Mouse (Mus musculus) embryonic facial prominence, embryonic 10.5 days (tissue): ENCODE measurements at regions not wholly inside any gene's neighbourhood (a gene's known extent, or its start where the extent isn't known, plus 50 kb on each side); places are given as distances from the start of the nearest gene placed in this dataset.

Experiments used
- DNase-seq: peaks from one replicate; pipeline ENCODE4 v3.0.0-alpha.2; 2017; ENCODE audit warnings: low spot score
- H3K27ac ChIP-seq: fragments of 300-500 bp; sonication (generic); replicated peaks from 2 replicates; pipeline ENCODE4 v1.5.1; 2016; ENCODE audit warnings: mild to moderate bottlenecking
- H3K27me3 ChIP-seq: fragments of 300-500 bp; sonication (generic); replicated peaks from 2 replicates; pipeline ENCODE4 v1.6.1; 2016; ENCODE audit warnings: low read depth, mild to moderate bottlenecking; ENCODE audit not compliant: poor library complexity, severe bottlenecking
- H3K36me3 ChIP-seq: fragments of 300-500 bp; sonication (generic); replicated peaks from 2 replicates; pipeline ENCODE4 v1.6.1; 2016; ENCODE audit warnings: mild to moderate bottlenecking, moderate library complexity
- H3K4me1 ChIP-seq: fragments of 300-500 bp; sonication (generic); 2 replicates; pipeline ENCODE4 v1.6.1; 2016
- H3K4me3 ChIP-seq: fragments of 300-500 bp; sonication (generic); 2 replicates; pipeline ENCODE4 v1.5.1; 2016; ENCODE audit warnings: mild to moderate bottlenecking, moderate library complexity
- H3K9me3 ChIP-seq: fragments of 300-500 bp; sonication (generic); 2 replicates; pipeline ENCODE4 v1.6.1; 2016; ENCODE audit warnings: mild to moderate bottlenecking
- WGBS: fragments of 180-500 bp; shearing (Covaris S2); methylation state at CpG from one replicate; pipeline ENCODE4 v1.1.7; 2016; 5-methylcytosine and 5-hydroxymethylcytosine counted together

- WGBS = 52% methylated on average over 4 of the region's 4 CpGs
- no peaks in the 10 kb centered on the region for H3K27me3 ChIP-seq
- no peak overlapping the region for H3K27ac ChIP-seq
- H3K4me3 ChIP-seq = no peak overlapping the region
- H3K4me1 ChIP-seq = no peaks in the 10 kb centered on the region
- no peak for DNase-seq
- no peaks in the 10 kb centered on the region for H3K9me3 ChIP-seq
- no peaks in the 10 kb centered on the region for H3K36me3 ChIP-seq
Measured at GRCm38 (mm10) chr10:100792569-100792968, 202.3 kb downstream of the 1700017N19Rik start.

DNA sequence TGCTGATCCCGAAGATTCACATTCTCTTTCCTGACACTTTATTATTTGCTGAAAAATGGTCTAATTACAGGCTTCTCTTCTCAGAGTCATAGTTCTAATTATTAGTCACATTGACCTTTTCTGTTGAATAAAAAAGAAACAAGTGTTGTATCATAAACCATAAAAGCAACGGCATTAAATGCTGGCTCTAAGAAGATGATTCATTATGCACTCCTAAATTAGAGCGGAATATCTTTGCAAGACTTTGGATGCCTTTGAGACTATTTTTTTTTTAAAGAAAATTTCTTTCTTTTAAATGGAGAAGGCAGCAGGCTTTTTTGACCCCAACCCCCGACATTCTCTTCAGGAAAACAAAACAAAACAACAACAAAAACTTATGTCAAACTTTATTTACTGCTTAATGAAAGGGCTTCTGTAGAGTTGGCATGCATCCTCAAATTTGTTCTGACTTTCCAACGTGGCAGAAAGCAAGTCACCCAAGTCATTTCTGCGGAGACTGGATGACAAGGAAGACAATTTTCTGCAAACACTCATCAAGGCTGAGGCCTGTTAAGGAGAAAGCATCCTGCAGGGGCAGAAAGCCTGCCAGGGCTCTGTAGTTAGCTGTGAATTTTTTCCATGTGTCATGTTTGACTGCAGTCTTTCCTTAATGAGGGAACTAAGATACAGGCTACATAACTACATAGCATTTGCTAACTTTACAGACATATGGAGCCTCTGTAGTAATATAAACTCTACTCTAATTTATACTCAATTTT lies 205.1 kb downstream of the 1700017N19Rik start:
- Histone ChIP-seq H3K4me3 (no peak overlapping the region), H3K27ac (no peak overlapping the region), H3K27me3 (no peaks in the 10 kb centered on the region), H3K9me3 (no peaks in the 10 kb centered on the region), H3K4me1 (no peaks in the 10 kb centered on the region), H3K36me3 (no peaks in the 10 kb centered on the region)
- DNase-seq = no peak
- WGBS = 77% methylated on average over 6 of the region's 6 CpGs

DNA sequence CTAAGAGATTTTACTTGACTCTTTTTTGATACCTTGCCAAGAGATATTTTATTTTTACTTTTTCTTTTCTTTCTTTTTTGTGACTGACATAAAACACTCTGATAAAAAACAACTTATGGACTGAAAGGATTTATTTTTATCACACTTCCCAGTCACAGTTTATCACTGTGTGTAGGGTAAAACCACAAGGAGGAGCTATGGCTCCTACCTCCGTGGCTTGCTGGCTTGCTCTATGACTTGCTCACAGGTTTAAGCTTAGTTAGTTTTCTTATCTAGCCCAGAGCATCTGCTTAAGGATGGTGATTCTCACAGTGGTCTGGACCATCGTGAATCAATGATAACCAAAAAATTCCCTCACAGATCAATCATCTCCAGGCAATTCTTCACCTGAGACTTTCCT lies 221.4 kb downstream of the 1700017N19Rik start:
- WGBS = 77% methylated on average over 2 of the region's 2 CpGs

DNA sequence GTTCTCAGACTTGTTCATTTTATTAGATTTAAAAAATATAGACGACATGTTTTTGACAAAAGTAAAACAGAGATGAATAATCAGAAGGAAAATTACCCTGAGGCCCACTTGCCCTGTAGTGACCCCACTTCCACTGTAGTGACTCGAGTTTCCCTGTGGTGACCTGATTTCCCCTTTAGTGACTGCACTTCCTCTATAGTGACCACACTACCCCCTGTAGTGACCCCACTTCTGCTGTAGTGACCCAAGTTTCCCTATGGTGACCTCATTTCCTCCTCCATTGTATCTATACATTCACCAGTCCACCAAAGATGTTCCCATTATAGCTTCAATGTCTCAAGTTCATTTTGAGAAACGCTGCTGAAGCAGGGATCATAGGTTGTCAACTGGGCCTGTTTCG lies 244.5 kb downstream of the 1700017N19Rik start:
- no peaks in the 10 kb centered on the region for H3K4me1 ChIP-seq
- H3K4me3 ChIP-seq = no peak overlapping the region
- H3K27ac ChIP-seq = no peak overlapping the region
- WGBS = 46% methylated on average over 4 of the region's 4 CpGs
- H3K27me3 ChIP-seq = no peaks in the 10 kb centered on the region
- H3K9me3 ChIP-seq = no peaks in the 10 kb centered on the region
- DNase-seq = no peak
- no peaks in the 10 kb centered on the region for H3K36me3 ChIP-seq

More for the DNA sequence above, 221.4 kb downstream of the 1700017N19Rik start:
- Histone ChIP-seq H3K9me3 (no peaks in the 10 kb centered on the region), H3K36me3 (no peaks in the 10 kb centered on the region), H3K4me1 (no peaks in the 10 kb centered on the region), H3K27me3 (no peaks in the 10 kb centered on the region), H3K27ac (no peak overlapping the region), H3K4me3 (no peak overlapping the region)
- no peak for DNase-seq

DNA sequence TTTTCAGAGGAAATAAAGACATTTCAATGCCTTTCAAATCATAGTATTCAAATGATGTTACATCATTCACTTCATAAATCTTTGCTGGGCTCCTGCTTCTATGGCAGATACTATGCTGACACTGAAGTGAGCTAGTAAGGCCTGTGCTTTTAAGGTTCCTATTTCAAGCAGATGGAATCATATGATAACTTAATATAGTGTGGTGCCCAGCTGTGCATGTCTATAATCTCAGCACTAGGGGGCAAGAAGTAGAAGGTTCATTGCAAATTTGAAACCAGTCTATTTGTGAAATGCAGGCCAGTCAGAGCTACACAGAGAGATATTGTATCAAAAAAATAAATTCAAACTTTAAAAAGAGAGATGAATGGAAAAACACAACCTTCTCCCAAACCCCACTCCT lies 262.9 kb downstream of the 1700017N19Rik start:
- no peaks in the 10 kb centered on the region for H3K4me1 ChIP-seq
- no peaks in the 10 kb centered on the region for H3K36me3 ChIP-seq
- no peak overlapping the region for H3K4me3 ChIP-seq
- H3K9me3 ChIP-seq = no peaks in the 10 kb centered on the region
- DNase-seq = no peak
- no peaks in the 10 kb centered on the region for H3K27me3 ChIP-seq
- H3K27ac ChIP-seq = no peak overlapping the region

DNA sequence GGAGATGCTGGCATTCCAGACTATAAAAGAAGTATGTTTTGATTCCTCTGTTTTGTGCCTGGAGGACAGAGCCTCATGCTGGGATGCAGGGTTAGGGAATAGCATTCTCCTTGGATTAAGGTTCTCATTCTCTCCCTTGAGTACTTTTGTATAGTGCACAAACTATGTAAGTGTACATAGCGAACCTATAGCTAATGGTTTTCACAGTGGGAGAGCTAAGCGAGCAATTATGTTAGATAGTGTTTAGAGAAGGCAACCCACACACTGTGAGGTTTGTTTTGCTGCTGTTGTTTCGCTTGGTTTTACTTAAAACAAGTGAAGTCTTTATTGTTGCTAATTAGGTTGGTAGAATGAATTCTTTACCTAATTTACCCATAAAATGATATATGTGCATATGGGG lies 266.2 kb downstream of the 1700017N19Rik start:
- H3K9me3 ChIP-seq = no peaks in the 10 kb centered on the region
- H3K27me3 ChIP-seq = no peaks in the 10 kb centered on the region
- H3K4me1 ChIP-seq = no peaks in the 10 kb centered on the region
- 77% methylated on average over 3 of the region's 3 CpGs for WGBS
- no peak overlapping the region for H3K27ac ChIP-seq
- no peak for DNase-seq
- no peak overlapping the region for H3K4me3 ChIP-seq
- no peaks in the 10 kb centered on the region for H3K36me3 ChIP-seq

GRCm38 (mm10) chr10:100865501-100866181 lies 275.4 kb downstream of the 1700017N19Rik start:
- Histone ChIP-seq H3K36me3 (no peaks in the 10 kb centered on the region), H3K27ac (no peak overlapping the region), H3K4me1 (no peaks in the 10 kb centered on the region), H3K27me3 (no peaks in the 10 kb centered on the region), H3K9me3 (no peaks in the 10 kb centered on the region), H3K4me3 (no peak overlapping the region)
- no peak for DNase-seq
- WGBS = 45% methylated on average over 6 of the region's 6 CpGs

DNA sequence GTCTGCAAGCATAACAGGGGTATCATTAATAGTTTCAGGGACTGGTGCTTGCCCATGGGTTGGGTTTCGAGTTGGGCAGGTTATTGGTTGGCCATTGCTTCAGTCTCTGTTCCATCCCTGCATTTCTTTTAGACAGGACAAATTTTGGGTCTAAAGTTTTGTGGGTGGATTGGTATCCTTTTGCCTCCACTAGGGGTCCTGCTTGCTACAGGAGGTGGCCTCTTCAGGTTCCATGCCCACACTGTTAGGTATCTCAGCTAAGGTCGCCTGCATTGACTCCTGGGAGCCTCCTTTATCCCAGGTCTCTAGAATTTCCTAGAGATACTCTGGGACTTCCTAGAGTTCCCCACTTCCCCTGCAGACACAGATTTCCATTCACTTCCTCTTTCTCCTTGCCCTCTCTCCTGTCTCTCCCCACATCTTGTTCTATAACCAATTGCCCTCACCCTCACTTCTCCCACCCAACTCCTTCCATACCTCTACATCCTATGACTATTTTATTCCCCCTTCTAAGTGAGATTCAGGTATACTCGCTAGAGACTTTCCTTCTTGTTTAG lies 278.2 kb downstream of the 1700017N19Rik start:
- H3K9me3 ChIP-seq = no peaks in the 10 kb centered on the region
- H3K36me3 ChIP-seq = no peaks in the 10 kb centered on the region
- no peaks in the 10 kb centered on the region for H3K27me3 ChIP-seq
- DNase-seq = no peak
- H3K27ac ChIP-seq = no peak overlapping the region
- H3K4me3 ChIP-seq = no peak overlapping the region
- WGBS = 47% methylated on average over 3 of the region's 3 CpGs
- no peaks in the 10 kb centered on the region for H3K4me1 ChIP-seq

DNA sequence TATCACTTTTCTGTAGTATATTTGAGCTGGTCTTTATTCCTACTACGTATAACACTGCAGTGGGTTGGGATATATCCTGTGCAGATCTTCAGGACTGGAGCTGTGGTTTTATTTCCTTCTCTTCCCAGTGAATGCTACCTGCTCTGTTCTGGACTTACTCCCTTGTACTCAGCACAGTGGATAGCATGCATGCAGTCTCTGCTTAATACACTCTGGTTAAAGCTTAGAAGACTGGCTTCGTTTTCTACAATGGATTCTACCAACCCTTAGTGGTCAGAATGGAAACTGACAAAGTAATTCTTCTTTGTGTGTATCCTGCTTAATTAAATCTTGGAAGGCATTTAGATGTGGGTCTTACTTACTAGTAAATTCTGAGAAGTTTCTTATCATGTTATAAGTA lies 292.3 kb downstream of the 1700017N19Rik start:
- no peak overlapping the region for H3K4me3 ChIP-seq
- H3K36me3 ChIP-seq = no peaks in the 10 kb centered on the region
- no peaks in the 10 kb centered on the region for H3K27me3 ChIP-seq
- no peaks in the 10 kb centered on the region for H3K9me3 ChIP-seq
- no peaks in the 10 kb centered on the region for H3K4me1 ChIP-seq
- DNase-seq = no peak
- H3K27ac ChIP-seq = no peak overlapping the region
- 89% methylated on average over 2 of the region's 2 CpGs for WGBS

GRCm38 (mm10) chr10:100922976-100923375 lies 332.7 kb downstream of the 1700017N19Rik start:
- no peak for DNase-seq
- no peaks in the 10 kb centered on the region for H3K9me3 ChIP-seq
- no peak overlapping the region for H3K4me3 ChIP-seq
- 82% methylated on average over 2 of the region's 2 CpGs for WGBS
- no peak overlapping the region for H3K27ac ChIP-seq
- no peaks in the 10 kb centered on the region for H3K4me1 ChIP-seq
- H3K27me3 ChIP-seq = no peaks in the 10 kb centered on the region
- H3K36me3 ChIP-seq = no peaks in the 10 kb centered on the region

DNA sequence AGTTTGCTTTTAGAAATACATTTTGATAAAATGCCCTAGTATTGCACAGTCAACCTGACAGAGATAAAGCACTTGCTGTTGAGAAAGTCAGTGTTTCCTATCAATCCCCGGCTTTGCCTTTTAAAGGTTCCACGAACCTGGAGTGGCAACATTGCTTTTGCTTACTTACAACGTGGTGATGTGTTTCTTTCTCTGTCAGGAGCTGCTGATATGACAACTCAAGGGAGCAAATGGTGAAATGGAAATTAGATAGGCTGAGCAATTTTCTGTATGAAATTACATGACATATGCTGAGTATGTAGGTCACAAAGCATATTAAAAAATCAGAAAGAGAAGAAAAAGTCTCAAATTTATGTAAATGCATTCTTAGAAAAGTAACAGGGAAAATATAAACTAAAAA lies 336.8 kb downstream of the 1700017N19Rik start:
- H3K9me3 ChIP-seq = no peaks in the 10 kb centered on the region

DNA sequence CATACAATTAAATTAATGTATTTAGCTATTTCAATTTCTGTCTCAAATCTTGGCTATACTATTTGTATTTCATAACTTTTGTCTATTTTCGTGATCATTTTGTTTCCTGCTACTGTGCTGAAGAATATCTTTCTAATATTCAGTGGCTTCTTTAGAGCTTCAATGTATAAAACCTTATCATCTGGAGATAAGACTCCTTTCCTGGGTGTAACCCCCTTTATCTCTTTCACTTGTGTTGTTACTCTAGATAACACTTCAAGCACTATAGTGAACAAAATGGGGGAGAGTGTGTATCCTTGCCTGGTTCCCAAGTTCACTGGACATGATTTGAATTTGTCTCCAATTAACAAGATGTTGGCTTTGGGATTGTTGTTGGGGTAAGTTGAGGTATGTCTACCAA lies 341.5 kb downstream of the 1700017N19Rik start:
- H3K4me1 ChIP-seq = no peaks in the 10 kb centered on the region
- no peak for DNase-seq
- no peaks in the 10 kb centered on the region for H3K27me3 ChIP-seq
- 81% methylated on average over 1 of the region's 1 CpGs for WGBS
- H3K9me3 ChIP-seq = no peaks in the 10 kb centered on the region
- no peak overlapping the region for H3K4me3 ChIP-seq
- no peak overlapping the region for H3K27ac ChIP-seq
- no peaks in the 10 kb centered on the region for H3K36me3 ChIP-seq

More for the DNA sequence above, 336.8 kb downstream of the 1700017N19Rik start:
- Histone ChIP-seq H3K27me3 (no peaks in the 10 kb centered on the region), H3K36me3 (no peaks in the 10 kb centered on the region), H3K27ac (no peak overlapping the region), H3K4me3 (no peak overlapping the region), H3K4me1 (no peaks in the 10 kb centered on the region)
- no peak for DNase-seq
- WGBS = 76% methylated on average over 3 of the region's 3 CpGs

DNA sequence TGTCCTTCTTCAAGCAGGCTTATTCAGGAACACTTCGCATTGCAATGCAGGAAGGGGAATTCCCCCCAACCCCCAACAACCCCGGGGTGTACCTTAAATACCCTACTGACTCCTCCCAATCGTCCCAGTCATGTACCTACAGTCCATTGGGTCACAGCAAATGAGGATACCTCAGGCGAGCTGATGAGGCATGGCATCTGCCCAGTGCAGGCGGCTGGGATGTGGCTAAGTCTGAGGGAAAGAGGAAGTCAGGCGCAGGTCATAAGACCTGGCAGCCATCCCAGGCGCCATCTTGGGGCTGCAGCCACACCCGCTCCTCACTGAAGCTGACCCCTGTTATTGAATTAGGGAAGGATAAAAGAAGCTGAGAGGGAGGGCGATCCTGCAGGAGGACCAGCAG lies 368.1 kb downstream of the 1700017N19Rik start:
- 88% methylated on average over 9 of the region's 9 CpGs for WGBS
- no peak overlapping the region for H3K4me3 ChIP-seq

More for the DNA sequence above, 368.1 kb downstream of the 1700017N19Rik start:
- no peak for DNase-seq
- H3K9me3 ChIP-seq = no peaks in the 10 kb centered on the region
- no peaks in the 10 kb centered on the region for H3K4me1 ChIP-seq
- H3K36me3 ChIP-seq = no peaks in the 10 kb centered on the region
- no peak overlapping the region for H3K27ac ChIP-seq
- no peaks in the 10 kb centered on the region for H3K27me3 ChIP-seq
